Mouse (Mus musculus) right cerebral cortex, adult 18-20 months (tissue): ENCODE results near the gene Gas2l3.
A peak's percentile ranks its signal among the peaks of the same experiment; 100 is the strongest.

Experiments used
- DNase-seq: peaks from one replicate; pipeline ENCODE4 v3.0.0; 2022; ENCODE audit warnings: mixed read lengths

Gas2l3 gene

DNA sequence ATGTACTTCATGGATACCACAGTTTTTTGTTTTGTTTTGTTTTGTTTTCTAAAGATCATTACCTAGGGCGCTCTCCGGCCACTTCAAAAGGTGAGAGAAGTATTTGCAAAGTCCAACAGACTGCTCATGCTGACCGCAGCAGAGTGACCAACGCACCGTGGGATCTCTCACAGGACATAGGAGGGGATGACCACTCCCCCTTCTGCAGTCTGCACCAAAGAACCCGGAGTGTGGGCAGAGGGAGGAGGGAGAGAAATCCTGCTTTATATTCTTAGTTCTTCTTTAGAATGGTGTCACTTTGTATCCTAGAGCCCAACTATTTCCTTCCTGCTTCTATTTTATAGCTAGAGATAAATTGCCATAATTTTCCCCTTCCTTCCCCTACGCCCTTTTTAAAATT lies 48.4 kb downstream of the Gas2l3 start:
- DNase-seq, result no peak

DNA sequence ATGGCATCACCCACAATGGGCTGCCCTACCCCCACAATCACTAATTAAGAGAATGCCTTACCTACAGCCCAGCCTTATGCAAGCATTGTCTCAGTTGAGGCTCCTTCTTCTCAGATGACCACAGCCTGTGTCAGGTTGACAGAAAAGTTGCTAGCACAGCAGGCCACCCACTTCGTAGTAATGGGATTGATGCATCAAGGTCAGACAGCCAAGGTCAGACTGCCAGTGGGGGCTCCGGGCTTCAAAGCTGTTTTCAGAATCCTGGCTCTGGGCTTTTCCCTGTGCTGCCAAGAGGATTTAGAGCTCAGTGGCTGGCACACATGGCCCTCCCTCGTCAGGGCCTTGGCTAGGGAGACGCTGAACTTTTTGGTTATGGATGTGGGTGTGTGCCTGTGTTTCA lies 51.1 kb downstream of the Gas2l3 start:
- DNase-seq, result no peak

DNA sequence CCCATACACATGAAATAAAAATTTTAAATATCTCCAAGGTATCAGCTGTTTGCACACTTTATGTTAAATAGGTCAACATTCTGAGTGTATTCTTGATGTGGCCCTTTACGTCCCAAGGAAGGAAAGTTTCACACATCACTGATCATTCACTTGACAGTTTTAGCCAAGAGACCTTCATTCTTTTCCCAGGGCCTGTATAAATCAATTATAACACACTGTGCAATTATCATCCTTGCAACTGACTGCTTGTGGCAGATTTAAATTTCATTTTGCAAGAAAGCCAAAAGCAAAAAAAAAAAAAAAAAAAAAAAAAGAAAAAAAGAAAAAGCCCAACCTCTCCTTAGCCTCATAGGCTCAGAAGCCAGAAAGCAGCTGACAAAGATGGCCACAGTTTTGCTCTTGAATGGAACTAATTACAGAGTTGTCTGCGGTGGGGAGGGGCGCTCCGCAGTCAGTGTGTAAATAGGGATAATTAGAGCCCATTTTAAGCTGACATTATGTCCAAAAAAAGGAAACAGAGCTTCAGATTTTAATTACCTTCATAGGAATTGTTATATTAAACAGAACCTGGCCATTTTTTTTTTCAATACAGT lies 52.1 kb downstream of the Gas2l3 start:
- no peak for DNase-seq

DNA sequence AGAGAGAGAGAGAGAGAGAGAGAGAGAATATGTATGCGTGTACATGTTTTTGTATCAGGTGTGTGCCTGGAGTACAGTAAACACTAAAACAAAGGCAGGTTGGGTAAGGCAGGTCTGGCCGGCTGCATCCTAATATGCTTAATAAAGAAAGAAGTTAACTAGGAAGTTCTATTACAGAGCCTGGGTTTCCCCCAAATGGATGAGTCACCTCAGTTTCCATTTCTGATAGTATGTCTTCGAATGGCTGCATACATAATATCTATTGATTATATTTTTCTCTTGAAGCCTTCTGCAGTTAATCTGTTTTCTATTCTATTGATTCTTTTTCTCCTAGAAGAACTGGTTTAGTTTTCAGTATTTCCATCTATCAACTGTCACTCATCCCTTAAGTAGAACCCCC lies 57.3 kb downstream of the Gas2l3 start:
- no peak for DNase-seq

DNA sequence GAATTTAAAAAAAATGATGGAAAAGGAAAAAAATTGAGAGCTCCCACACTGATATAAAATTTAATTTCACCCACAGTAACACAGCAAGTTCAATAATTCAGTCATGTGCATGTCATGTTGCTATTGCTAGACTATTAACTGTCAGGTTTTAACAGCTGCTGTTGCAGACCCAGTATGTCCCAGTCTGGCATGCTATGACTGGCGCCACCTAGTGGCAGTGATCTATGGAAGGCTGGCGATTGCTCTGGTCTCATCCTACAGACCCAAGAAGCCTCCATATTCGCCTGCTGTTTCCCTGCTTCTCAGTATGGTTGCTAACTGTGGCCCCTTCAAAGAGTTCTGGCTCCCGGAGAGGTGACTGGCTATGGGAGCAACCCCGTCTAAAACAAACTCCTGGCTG lies 60.3 kb downstream of the Gas2l3 start:
- peak; percentile 70 for DNase-seq

DNA sequence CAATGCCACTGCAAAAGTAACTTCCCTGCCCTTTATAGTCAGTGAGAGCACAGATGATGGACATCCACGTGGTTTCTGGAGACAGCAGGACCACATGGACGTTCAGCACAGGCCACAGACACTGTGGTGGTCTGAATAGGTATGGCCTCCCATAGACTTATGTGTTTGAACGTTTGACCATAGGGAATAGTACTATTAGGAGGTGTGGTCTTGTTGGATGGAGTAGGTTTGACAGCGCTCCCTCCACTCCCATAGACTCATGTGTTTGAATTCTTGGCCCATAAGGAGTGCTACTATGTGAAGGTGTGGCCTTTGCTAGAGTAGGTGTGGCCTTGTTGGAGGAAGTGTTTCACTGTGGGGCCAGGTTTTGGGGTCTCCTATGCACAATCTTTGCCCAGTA lies 66.0 kb downstream of the Gas2l3 start:
- DNase-seq, result no peak

DNA sequence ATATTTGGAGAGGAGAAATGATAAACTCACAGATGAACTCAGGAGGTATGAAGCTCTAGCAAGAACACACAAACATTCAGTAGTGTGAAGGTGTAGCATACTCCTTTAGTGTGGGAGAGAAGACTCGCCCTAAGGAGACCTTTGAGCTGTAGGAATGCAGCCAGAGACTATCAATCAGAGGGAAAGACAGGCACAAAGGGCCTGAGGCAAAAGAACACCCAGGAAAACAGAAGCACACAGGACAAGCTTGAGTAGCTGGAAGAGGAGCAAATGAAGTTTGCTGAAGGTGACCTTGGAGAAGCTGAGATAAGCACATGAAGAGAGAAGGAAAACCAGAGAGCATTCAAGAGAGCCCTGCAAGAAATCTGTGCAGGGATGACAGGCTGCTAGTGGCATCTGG lies 73.7 kb downstream of the Gas2l3 start:
- no peak for DNase-seq

DNA sequence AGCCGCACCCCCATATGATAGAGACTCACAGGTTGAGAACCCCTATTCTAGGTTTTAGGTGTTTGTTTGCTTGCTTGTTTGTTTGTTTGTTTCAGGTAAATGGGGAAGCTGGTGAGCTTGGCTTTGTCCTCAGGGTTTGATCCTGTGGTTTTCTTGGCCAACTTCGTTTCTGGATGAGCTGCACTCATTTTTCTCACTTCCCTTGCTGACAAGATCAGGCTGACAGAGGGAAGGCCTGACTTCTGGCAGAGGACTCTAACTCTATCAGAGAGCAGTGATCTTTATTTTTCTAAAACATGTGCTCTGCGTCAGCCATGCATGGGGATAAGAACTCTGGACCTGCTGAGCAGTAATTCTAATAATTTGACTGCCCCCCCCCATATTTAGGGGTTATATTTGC lies 84.8 kb downstream of the Gas2l3 start:
- no peak for DNase-seq
